Mouse (Mus musculus): ENCODE measurements around the gene Myh14. TPM values are rescaled to one million over a fixed set of nuclear protein-coding genes. Genes with fewer than 3 reads are reported as not detected.

Myh14 gene
- total and polyA plus RNA-seq, 2 experiments from 2014 or later, result 1.4 to 2.9 TPM

GRCm38 (mm10) chr7:44605436-44605835 is 65.2 kb downstream of the Myh14 start:
- no peak for DNase-seq (ENCODE audit: low spot score)
- H3K27ac ChIP-seq (ENCODE audit: low read depth), result no peak overlapping the region
- no peak for ATAC-seq (ENCODE audit: insufficient read depth, low read depth)
- no peak overlapping the region for H3K4me2 ChIP-seq (ENCODE audit: low read depth, low read length)
- no peak for TF ChIP-seq EP300 (IDR thresholded peaks at IDR 0.05; ENCODE audit: low read depth)
- TF ChIP-seq CTCF (IDR thresholded peaks at IDR 0.05; ENCODE audit: low read depth), result no peak
- H3K4me1 ChIP-seq (ENCODE audit: control insufficient read depth, insufficient read depth), result no peaks in the 10 kb centered on the region
- no peaks in the 10 kb centered on the region for H3K9me3 ChIP-seq (replicated peaks; ENCODE audit: control insufficient read depth, low read length)
- no peak overlapping the region for H3K9ac ChIP-seq (replicated peaks; ENCODE audit: low read depth, low read length)
- no peaks in the 10 kb centered on the region for H3K36me3 ChIP-seq (replicated peaks; ENCODE audit: control insufficient read depth, insufficient read depth, low read length)
- H3K4me3 ChIP-seq (ENCODE audit: low read depth, low read length), result no peak overlapping the region
- H3K27me3 ChIP-seq (ENCODE audit: control insufficient read depth, insufficient read depth, low read length), result peaks cover 67% of the 10 kb centered on the region
- WGBS, result 26% methylated on average over 7 of the region's 7 CpGs

- Histone ChIP-seq H3K4me1 (ENCODE audit: control insufficient read depth, insufficient read depth) (no peaks in the 10 kb centered on the region), H3K9me3 (replicated peaks; ENCODE audit: control insufficient read depth, low read length) (no peaks in the 10 kb centered on the region), H3K4me3 (ENCODE audit: low read depth, low read length) (no peak overlapping the region), H3K9ac (replicated peaks; ENCODE audit: low read depth, low read length) (no peak overlapping the region), H3K36me3 (replicated peaks; ENCODE audit: control insufficient read depth, insufficient read depth, low read length) (no peaks in the 10 kb centered on the region), H3K27ac (ENCODE audit: low read depth) (no peak overlapping the region), H3K4me2 (ENCODE audit: low read depth, low read length) (no peak overlapping the region), H3K27me3 (ENCODE audit: control insufficient read depth, insufficient read depth, low read length) (peaks cover 67% of the 10 kb centered on the region)
- DNase-seq (ENCODE audit: low spot score), result no peak
- TF ChIP-seq CTCF (IDR thresholded peaks at IDR 0.05; ENCODE audit: low read depth), result no peak
- no peak for TF ChIP-seq EP300 (IDR thresholded peaks at IDR 0.05; ENCODE audit: low read depth)
- ATAC-seq (ENCODE audit: insufficient read depth, low read depth), result no peak
- 2% methylated on average over 8 of the region's 8 CpGs for WGBS
Observed at GRCm38 (mm10) chr7:44604619-44605018, 66.0 kb downstream of the Myh14 start.

- Histone ChIP-seq H3K27me3 (ENCODE audit: control insufficient read depth, insufficient read depth, low read length) (peaks cover 67% of the 10 kb centered on the region), H3K9ac (replicated peaks; ENCODE audit: low read depth, low read length) (no peak overlapping the region), H3K4me3 (ENCODE audit: low read depth, low read length) (no peak overlapping the region), H3K36me3 (replicated peaks; ENCODE audit: control insufficient read depth, insufficient read depth, low read length) (no peaks in the 10 kb centered on the region), H3K4me1 (ENCODE audit: control insufficient read depth, insufficient read depth) (no peaks in the 10 kb centered on the region), H3K9me3 (replicated peaks; ENCODE audit: control insufficient read depth, low read length) (no peaks in the 10 kb centered on the region), H3K4me2 (ENCODE audit: low read depth, low read length) (0 out of 2 replicates have a peak overlapping the region, but pooled peaks have one; percentile 4), H3K27ac (ENCODE audit: low read depth) (no peak overlapping the region)
- 1% methylated on average over 15 of the region's 25 CpGs for WGBS
- DNase-seq (ENCODE audit: low spot score) (no peak), ATAC-seq (ENCODE audit: insufficient read depth, low read depth) (no peak)
- TF ChIP-seq CTCF (IDR thresholded peaks at IDR 0.05; ENCODE audit: low read depth), result no peak
- no peak for TF ChIP-seq EP300 (IDR thresholded peaks at IDR 0.05; ENCODE audit: low read depth)
Observed at GRCm38 (mm10) chr7:44604139-44604606, 66.5 kb downstream of the Myh14 start.

GRCm38 (mm10) chr7:44603186-44603855 is 67.3 kb downstream of the Myh14 start:
- H3K27me3 ChIP-seq (ENCODE audit: control insufficient read depth, insufficient read depth, low read length), result peaks cover 67% of the 10 kb centered on the region
- H3K9ac ChIP-seq (replicated peaks; ENCODE audit: low read depth, low read length), result no peak overlapping the region
- H3K27ac ChIP-seq (ENCODE audit: low read depth), result no peak overlapping the region
- TF ChIP-seq CTCF (IDR thresholded peaks at IDR 0.05; ENCODE audit: low read depth) (no peak), EP300 (IDR thresholded peaks at IDR 0.05; ENCODE audit: low read depth) (no peak)
- no peak for ATAC-seq (ENCODE audit: insufficient read depth, low read depth)
- no peak overlapping the region for H3K4me3 ChIP-seq (ENCODE audit: low read depth, low read length)
- 3% methylated on average over 20 of the region's 20 CpGs for WGBS
- H3K9me3 ChIP-seq (replicated peaks; ENCODE audit: control insufficient read depth, low read length), result no peaks in the 10 kb centered on the region
- no peaks in the 10 kb centered on the region for H3K4me1 ChIP-seq (ENCODE audit: control insufficient read depth, insufficient read depth)
- H3K4me2 ChIP-seq (ENCODE audit: low read depth, low read length), result no peak overlapping the region
- H3K36me3 ChIP-seq (replicated peaks; ENCODE audit: control insufficient read depth, insufficient read depth, low read length), result no peaks in the 10 kb centered on the region
- no peak for DNase-seq (ENCODE audit: low spot score)

- Histone ChIP-seq H3K27ac (ENCODE audit: low read depth) (no peak overlapping the region), H3K4me1 (ENCODE audit: control insufficient read depth, insufficient read depth) (no peaks in the 10 kb centered on the region), H3K36me3 (replicated peaks; ENCODE audit: control insufficient read depth, insufficient read depth, low read length) (no peaks in the 10 kb centered on the region), H3K27me3 (ENCODE audit: control insufficient read depth, insufficient read depth, low read length) (peaks cover 68% of the 10 kb centered on the region), H3K4me3 (ENCODE audit: low read depth, low read length) (no peak overlapping the region), H3K4me2 (ENCODE audit: low read depth, low read length) (no peak overlapping the region), H3K9ac (replicated peaks; ENCODE audit: low read depth, low read length) (no peak overlapping the region), H3K9me3 (replicated peaks; ENCODE audit: control insufficient read depth, low read length) (no peaks in the 10 kb centered on the region)
- 23% methylated on average over 11 of the region's 11 CpGs for WGBS
- DNase-seq (ENCODE audit: low spot score) (no peak), ATAC-seq (ENCODE audit: insufficient read depth, low read depth) (no peak)
- TF ChIP-seq CTCF (IDR thresholded peaks at IDR 0.05; ENCODE audit: low read depth) (no peak), EP300 (IDR thresholded peaks at IDR 0.05; ENCODE audit: low read depth) (no peak)
Observed at GRCm38 (mm10) chr7:44602443-44602842, 68.2 kb downstream of the Myh14 start.

- ATAC-seq (ENCODE audit: insufficient read depth, low read depth), result no peak
Observed at GRCm38 (mm10) chr7:44601646-44602045, 69.0 kb downstream of the Myh14 start.

More at GRCm38 (mm10) chr7:44601646-44602045, 69.0 kb downstream of the Myh14 start:
- TF ChIP-seq EP300 (IDR thresholded peaks at IDR 0.05; ENCODE audit: low read depth), result no peak
- TF ChIP-seq CTCF (IDR thresholded peaks at IDR 0.05; ENCODE audit: low read depth), result no peak
- no peak overlapping the region for H3K4me3 ChIP-seq (ENCODE audit: low read depth, low read length)
- H3K4me1 ChIP-seq (ENCODE audit: control insufficient read depth, insufficient read depth), result no peaks in the 10 kb centered on the region
- no peak overlapping the region for H3K4me2 ChIP-seq (ENCODE audit: low read depth, low read length)
- 9% methylated on average over 18 of the region's 19 CpGs for WGBS
- H3K27ac ChIP-seq (ENCODE audit: low read depth), result no peak overlapping the region
- no peak for DNase-seq (ENCODE audit: low spot score)
- H3K36me3 ChIP-seq (replicated peaks; ENCODE audit: control insufficient read depth, insufficient read depth, low read length), result no peaks in the 10 kb centered on the region
- no peaks in the 10 kb centered on the region for H3K9me3 ChIP-seq (replicated peaks; ENCODE audit: control insufficient read depth, low read length)
- H3K27me3 ChIP-seq (ENCODE audit: control insufficient read depth, insufficient read depth, low read length), result peaks cover 63% of the 10 kb centered on the region
- H3K9ac ChIP-seq (replicated peaks; ENCODE audit: low read depth, low read length), result no peak overlapping the region

All from heart, postnatal 0 days (tissue).